Mouse (Mus musculus): ENCODE data around the gene Dyrk1a.

GRCm38 (mm10) chr16:94545781-94546562 is 23.8 kb upstream of the Dyrk1a start:
- no peak for TF ChIP-seq CTCF (IDR thresholded peaks at IDR 0.05; ENCODE audit: borderline replicate concordance, insufficient read depth, low read depth, low read length)
- TF ChIP-seq POLR2A (IDR thresholded peaks at IDR 0.05; ENCODE audit: borderline replicate concordance, insufficient read depth, low read length): no peak

Measured in cerebellum, adult 2 months (tissue).